Mouse (Mus musculus) MEL-GATA-1-ER (cell line): ENCODE measurements around the gene Fam107b.
"Not testable (repeated sequence)": the region's sequence is repeated elsewhere in the genome, so short reads cannot be mapped to it uniquely, and the experiment has no call there.

Experiments used
- DNase-seq: peaks from one replicate; pipeline ENCODE4 v3.0.0-alpha.2; 2012; ENCODE audit warnings: low read depth; ENCODE audit errors: extremely low read depth

Fam107b gene

DNA sequence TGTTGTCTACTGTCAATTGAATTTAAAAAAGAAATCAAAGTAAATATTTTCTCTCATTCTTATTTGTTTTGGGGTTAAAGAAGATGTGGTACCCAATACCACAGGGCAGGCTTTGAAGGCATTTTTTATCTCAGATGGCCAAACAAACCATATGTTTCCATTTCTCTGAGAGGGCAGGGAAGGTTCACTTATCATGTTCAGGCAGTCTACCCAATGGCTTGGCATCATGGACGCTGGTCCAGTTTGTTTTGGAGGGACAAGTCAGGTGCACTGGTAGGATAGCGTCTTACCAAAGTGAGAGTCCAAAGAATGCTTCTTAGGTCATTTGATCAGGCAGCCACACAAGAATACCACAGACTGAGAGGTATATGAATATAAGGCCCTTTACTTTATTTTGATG lies 139.6 kb downstream of the Fam107b start:
- DNase-seq = no peak

DNA sequence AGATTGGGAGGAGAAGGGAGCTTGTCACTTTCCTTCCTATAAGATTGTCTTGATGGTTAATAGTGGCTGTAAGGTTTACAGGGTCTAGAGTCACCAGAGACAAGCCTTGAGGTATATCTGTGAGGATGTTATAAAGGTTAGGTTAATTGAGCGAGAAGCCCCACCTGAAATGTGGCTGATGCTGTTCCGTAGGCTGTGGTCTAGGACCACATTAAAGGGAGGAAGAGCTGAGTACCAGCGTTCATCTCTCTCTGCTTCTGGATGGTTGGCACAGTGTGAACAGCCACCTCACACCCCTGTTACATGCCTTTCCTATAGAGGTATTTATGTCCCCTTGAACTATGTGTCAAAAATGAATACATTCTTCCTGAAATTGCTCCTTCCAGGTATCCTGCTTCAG lies 140.2 kb downstream of the Fam107b start:
- DNase-seq = no peak

DNA sequence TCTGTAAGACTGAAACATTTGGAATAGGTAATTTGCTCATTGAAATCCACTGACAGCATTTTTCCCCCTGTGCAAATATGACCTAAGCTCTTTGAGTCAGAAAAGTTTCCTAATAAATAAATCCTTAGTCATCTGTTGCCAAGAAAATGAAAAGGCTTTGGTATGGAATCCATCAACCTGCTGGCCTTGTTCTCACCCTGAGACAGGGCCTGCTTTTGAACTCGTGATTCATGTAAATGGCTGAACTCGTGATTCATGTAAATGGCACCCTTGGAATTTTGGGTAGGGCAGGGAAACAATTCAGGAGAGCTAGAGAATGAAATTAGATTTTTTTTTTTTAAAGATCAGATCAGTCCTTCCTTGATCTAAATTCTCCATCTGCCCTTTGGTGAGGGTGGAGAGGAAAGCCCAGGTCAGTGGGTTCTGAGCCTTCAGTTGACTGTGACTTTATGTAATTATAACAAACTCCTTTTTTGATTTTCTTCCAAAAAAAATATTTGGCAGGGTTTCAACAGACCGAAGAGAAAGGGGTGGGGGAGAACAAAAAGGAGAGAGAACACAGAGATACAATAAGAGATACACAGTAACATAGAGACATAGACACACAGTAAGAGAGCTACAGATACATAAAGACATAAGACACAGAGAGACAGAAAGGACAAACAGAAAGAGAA lies 142.2 kb downstream of the Fam107b start:
- no peak for DNase-seq

DNA sequence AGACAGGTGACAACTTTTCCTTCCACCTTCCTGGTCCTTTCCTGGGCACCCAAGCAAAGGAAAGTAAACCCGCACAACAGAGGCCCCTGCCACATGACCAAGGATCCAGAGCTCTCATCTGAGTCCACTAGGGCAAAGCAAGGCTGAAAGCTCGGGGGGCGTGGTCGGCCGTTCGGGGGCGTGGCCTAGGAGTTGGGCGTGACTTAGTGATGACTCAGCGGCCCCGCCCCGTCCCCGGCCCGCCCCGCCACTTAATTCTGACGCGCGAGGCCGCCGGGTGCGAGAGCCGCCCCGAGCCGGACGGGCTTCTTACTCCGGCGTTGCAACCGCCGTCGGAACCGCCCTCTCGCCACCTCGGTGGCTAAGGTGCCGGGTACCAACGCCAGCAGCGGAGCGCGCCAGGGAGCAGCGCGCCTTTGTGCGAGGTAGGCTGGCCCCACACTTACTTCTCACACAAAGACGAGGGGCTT lies 143.0 kb downstream of the Fam107b start:
- DNase-seq = peak; percentile 56

DNA sequence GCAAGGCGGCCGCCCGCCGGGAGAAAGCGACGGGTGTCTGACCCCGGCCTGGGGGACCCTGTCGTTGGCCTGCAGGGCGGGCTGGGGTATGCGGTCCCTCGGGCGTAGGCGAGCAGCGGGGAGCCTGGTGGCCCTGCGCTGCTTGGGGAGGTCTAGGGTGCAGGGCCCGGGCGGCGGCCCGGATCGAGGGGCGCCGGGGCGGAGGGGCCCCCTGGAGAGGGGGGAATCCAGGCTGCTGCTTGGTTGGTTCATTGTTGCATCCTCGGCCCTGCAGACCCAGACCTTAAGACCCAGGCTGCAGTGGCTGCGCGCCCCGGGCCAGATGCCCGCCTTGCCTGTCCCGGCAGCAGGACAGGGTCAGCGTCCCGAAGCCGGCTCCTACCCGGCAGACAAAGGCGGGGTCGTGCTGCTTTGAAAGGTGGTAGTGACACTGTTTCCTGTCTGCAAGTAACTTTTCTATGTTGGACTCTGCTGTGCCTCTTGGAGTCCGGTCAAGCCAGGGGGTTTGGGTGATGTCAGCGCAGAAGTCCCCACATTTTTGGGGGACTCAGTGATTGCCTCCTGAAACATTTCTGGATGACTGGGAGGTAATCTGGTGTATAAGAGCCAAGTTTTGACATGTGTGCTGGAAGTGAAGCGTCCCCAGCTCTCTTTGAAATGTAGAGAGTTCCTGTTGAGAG lies 143.5 kb downstream of the Fam107b start:
- no peak for DNase-seq

DNA sequence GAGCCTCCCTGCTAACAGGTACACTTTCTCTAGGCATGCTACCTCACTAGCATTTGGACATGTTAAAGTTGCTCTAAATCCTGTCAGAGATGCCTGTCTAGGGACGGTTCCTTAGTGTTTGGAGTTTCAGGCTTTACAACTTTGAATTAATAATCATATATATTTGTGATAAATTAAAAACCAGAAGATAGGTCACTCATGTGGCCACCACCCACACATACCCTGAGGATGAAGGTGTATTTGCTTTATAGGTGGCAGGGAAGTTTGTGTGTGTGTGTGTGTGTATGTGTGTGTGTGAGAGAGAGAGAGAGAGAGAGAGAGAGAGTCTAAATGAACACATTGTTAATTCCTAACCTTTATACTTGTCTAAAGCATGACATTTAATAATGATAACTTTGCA lies 144.2 kb downstream of the Fam107b start:
- DNase-seq = no peak

DNA sequence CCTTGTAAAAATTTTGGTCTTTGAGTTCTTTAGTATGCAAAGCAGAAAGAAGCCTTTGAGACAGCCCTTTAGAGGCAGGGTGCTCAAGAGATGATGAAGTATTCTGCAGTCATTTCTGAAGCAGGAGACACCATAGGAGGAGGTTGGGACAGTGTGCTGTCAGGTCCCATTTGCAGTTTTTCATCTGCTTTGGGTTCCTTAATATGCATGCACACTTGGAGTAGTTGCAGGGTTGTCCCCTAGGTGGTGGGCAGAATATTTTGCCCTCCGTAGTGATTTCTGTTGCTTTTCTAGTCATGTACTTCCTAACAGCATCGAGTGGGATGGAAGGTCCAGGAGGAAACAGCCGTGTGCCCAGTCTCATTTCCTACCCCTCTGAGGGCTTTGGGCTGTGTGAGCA lies 145.1 kb downstream of the Fam107b start:
- DNase-seq = no peak

DNA sequence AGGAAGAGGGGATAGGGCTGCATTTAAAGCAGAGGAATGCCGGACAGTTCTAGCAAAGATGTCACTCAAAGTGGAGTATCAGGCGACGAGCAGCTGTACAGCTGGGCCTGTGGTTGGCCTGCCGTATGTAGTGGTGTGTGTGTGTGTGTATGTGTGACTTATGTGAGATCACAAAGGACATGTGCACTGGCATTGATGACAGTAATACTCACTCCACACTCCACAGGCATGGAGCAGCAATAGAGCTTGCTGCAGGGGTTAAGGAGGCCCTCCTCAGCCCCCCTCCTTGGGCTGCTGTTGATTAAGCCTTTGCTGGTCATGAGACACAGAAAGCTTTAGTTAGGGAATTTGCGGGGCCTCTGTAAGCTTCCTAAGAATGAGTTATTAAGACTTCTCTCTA lies 147.0 kb downstream of the Fam107b start:
- DNase-seq = no peak

DNA sequence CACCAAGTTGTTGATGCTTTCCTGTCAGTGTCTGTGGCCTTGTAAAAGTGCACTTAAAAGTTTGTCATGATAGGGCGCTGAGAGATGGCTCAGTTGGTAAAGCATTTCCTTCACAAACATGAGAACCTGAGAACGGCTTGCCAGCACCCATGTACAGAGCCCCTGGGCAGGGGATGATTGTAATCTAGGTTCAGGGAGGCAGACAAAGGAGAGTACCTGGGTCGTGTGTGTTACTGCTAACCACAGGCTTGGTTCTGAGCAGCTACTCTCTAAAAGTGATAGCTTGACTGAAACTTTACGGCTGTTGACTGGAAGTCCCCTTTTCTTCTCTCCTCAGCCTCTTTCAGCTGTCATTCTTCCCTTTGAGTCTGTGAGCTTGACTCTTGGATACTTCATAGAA lies 147.6 kb downstream of the Fam107b start:
- DNase-seq = no peak

DNA sequence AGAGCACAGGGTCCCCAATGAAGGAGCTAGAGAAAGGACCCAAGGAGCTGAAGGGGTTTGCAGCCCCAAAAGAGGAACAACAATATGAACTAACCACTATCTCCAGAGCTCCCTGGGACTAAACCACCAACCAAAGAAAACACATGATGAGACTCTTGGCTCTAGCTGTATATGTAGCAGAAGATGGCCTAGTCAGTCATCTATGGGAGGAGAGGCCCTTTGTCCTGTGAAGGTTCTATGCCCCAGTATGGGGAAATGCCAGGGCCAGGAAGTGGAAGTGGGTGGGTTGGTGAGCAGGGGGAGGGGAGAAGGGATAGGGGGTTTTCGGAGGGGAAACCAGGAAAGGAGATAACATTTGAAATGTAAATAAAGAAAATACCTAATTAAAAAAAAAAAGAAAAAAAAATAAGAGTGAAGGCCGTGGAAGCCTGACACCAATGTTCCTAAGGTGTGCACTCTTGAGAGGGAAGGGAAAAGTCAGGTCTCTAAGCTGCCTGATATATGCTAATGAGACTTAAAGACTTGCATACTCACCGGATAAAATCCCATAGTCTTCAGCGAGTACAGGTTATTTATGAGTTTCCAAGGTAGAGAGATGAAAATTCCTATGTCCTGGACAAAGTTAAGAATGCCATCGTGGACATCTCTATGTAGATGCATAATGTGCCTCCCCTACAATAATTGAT lies 149.3 kb downstream of the Fam107b start:
- DNase-seq = not testable (repeated sequence)

DNA sequence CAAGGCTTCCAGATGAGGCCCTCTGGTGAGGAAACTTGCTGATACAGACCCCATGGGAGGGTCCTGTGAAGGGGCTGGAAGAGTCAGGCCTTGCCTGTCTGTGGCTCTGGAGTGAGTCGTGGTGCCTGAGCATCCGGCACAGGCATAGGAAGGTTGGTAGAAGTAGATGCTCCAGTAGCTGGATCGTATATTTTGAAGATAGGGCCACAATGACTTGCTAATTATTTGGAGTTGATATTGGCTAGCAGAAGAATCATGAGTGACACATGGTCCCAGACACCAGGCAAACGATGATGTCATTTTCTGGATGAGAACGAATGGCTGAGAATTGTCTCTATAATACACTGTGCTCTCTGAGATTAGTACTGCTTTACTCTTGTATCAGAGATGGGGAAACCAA lies 150.8 kb downstream of the Fam107b start:
- no peak for DNase-seq

DNA sequence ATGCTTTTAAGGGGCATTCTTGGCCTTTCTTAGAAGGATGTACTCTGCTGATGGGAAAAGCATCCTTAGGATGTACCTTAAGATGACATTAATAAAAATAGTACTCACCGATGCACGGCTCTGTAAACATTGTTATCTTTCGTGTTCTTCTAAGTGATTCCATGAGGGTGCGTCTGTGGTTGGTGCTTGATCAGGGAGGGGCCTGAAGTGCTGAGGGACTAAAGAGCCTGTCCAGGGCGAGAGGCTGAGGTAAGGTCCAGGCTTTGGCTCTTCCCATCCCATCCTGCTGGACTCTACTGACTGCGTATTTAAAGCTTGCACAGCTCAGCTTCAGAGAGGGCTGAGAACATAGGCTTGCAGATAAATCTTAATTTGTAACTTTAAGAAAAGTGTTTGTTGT lies 151.7 kb downstream of the Fam107b start:
- DNase-seq = no peak

DNA sequence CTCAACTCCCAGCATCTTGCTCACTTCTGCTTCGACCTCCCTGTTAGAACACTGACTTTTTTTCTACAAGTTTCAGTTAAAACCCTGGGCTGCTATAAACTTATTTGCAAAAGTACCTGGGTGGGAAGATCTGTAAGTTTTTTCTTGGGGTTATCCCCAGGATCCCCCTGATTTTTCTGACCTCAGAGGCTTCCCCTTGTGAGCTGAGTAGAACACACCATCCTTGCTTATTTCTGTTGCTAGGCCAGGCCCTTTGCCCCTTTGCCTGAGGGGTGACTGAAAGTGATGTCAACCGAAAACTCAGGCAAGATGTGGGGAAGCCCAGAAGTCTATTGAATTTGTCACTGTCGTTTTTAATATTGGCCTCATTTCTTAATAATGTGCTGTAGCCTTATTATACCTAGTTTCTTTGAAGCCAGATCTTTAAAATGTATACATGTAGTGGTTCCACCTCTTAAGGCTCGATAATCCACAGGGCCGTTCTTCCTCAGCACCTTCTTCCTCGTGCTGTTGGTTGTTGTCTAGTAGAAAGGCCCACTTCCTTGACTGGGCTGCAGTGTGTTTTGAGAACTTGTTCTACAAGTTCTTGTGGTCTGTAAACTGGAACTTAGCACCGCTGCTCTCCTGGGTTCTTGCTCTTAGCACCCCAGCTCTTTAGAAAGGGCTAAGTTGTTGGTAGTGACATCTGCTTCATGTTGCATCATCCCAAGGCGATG lies 153.3 kb downstream of the Fam107b start:
- no peak for DNase-seq

DNA sequence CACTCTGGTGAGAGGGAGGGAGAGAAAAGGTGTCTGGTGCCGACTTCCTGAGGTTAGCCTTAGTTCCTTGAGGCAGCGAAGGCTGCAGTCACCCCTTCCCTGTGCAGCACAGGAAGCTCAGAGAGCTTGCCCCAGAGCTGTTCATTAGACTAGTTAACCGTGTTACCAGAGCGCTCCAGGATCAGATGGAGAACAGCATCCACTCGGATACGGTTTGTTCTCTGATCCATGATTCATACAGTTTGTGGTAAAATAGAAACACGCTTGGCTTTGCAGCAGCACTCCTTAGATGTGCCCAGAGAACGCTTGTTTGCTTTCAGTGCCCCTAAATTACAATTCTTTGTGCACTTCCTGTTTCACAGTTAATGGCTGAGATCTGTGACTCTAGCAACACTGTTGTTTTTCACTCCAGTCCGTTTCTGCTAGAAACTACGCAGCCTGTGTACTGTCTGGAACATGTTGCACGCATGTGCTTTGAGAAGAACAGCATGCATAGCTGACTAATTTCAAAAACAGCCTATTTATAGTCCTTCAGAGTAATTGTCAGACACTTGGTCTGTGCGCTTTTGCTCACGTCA lies 156.3 kb downstream of the Fam107b start:
- no peak for DNase-seq

DNA sequence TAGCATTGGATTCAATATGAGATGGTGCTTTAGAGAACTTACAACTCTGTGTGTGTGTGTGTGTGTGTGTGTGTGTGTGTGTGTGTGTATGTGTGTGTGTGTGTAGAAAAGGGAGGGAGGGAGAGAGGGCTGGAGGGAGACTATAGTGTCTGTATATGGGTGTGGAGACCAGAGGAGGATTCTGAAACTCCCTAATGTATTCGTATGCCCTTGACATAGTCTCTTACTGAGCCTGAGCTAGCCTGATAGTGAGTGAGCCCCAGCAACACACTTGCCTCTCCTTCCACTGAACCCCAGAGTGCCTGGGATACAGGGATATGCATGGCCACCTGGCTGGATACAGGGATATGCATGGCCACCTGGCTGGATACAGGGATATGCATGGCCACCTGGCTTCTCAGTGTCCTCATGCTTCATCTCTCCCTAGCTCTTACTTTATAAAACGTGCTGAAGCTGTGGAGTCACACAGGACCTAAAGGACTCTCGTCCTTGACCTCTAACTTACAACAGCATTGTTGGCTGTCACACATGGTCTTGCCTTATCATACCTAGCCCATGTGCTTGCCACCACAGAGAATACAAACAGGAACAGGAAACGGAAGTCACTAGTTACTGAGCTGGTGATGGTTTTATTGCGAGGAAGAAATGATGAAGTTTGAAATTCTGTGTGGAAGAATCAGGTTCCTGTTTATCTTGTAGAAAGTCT lies 157.1 kb downstream of the Fam107b start:
- DNase-seq = no peak

DNA sequence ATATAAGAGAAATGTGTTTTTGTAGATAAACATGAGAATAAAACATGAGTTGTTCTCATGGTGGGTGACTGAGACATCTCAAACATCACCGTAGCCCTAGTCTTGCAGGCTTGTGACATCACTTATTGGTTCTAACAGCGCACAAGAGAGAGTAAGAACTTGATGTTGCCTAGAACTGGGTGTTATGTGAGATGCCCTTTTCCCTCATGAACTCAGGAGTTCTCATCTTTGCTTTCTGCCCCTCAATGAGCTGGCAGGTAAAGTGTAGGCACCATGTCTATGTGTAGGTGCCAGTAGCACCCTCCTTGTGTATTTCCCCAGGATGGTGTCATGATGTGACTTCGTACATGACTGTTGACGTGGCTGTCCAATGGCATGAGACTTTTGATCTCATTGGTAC lies 157.8 kb downstream of the Fam107b start:
- no peak for DNase-seq

DNA sequence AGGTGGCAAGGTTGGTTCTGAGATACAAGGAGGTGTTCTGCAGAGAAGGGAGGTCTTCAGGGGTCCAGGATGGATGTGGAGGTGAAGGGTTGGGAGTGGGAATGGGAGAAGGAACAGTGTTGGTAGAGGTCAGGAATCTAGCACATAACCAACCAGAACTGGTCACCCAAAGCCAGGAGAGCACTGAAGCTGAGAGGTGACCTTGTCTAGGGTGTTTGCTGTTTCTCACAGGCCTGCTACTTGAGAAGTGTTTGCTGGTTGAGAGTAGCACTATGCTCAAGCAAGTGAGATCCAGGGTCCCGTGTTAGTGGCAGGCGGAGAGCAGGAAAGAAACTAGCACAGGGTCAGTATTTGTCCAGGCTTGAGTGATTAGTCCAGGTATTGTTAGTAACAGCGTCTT lies 159.3 kb downstream of the Fam107b start:
- DNase-seq = no peak

DNA sequence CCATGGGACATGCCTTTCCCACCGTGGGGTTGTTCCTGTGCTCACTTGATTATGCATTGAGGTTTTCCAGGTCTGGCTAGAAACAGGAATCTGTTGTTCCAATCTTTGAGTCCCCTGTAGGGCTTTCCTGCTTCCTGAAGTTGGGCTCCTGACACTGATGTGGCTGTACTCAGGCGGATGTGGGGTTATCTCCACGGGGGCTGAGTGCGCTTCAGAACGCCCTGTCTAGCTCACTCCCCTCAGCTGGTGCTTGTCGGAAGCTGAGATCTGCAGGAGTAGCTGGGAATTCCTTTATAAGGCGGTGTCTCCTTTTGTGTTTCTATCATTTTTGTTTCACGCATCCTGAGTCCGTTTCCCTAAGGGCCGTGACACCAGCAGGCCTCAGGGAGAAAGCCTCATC lies 160.5 kb downstream of the Fam107b start:
- no peak for DNase-seq

DNA sequence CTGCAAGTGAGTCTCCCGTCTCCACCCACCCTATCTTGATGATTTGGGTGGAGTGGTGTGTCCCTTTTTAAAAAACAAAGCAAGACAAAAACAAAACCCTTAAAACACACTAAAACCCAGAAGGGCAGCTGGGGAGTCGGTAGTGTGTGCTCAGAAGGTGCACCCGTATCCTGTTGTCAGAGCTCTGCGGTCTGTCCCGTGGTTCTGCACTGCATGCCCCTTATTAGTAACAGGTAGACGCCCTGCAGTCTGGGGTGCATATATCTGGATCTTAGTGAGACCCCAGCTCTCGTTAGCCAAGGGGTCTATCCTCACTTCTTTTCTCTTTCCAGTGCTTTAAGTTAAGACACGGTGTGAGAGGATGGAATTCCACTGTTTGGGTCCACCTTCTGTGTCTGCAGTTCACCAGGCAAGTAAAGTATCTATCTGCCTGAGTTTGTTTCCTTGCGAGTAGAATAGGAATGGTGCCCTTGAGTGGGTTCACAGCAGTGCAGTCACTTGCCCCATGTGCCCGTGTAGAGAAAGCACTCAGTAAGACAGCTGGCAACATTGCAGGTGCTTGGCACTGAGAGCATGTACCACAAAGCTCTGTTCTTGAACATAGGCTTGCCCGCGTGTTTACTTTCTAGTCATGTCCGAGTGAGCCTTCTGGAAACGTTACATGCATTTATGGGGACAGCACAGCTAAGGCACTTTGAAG lies 161.2 kb downstream of the Fam107b start:
- no peak for DNase-seq

DNA sequence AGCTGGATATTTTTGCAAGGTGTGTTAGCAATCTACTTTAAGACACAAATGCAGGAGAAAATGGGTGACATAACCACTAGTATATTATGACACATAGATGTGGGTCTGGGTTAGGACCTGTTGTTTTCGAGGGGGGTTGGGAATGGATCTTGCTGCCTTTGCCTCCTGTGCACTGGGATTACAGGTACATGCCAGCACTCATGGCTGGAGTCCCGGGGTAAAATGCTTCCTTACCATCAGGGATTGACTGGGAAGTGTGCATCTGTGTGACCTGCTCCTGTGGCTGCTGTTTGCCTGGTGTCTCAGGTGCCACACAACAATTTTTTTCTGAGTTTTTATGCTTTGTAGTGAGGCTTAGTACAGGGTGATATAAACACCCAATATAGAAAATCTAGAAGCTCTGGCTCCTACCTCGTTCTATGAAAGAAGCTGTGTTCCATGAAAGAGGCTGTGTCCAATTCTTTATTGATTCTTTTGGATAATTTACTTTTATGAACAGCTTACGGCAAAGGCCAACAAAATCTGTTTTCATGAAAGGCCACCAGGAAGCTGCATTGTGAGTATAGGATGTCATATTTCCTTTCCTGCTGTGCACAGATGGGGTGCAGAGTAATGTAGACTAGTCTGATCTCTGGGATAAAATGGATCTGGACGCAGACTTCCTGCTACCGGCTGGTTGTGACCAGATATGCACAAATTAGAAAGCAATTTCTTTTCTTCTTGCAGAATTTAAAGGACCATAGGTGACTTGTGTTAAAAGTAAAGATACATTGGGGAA lies 167.8 kb downstream of the Fam107b start:
- no peak for DNase-seq
